Mouse (Mus musculus) forebrain, postnatal 0 days (tissue): ENCODE data around the gene Enpep. TPM values are rescaled to one million over a fixed set of nuclear protein-coding genes. Genes with fewer than 3 reads are reported as not detected.

Experiments used
- ATAC-seq: fragments of 200-750 bp; cut with Nextera tagmentation; 2 replicates; pipeline ENCODE4 v1.8.0; 2017; ENCODE audit warnings: mild to moderate bottlenecking, moderate library complexity
- DNase-seq: peaks from one replicate; pipeline ENCODE4 v3.0.0-alpha.2; 2015
- H3K27ac ChIP-seq: fragments of 300-500 bp; sonication (generic); 2 replicates; pipeline ENCODE4 v1.5.1; 2014; ENCODE audit warnings: low read depth, mild to moderate bottlenecking, antibody characterized with exemption, low read length, moderate library complexity, mixed read lengths
- H3K27me3 ChIP-seq: fragments of 300-500 bp; sonication (generic); 2 replicates; pipeline ENCODE4 v1.6.1; 2014; ENCODE audit warnings: mild to moderate bottlenecking, low read length, mixed read lengths; ENCODE audit not compliant: insufficient read depth
- H3K36me3 ChIP-seq: fragments of 300-500 bp; sonication (generic); 2 replicates; pipeline ENCODE4 v1.6.1; 2014; ENCODE audit warnings: mild to moderate bottlenecking, moderate library complexity; ENCODE audit not compliant: insufficient read depth
- H3K4me1 ChIP-seq: fragments of 300-500 bp; sonication (generic); 2 replicates; pipeline ENCODE4 v1.6.1; 2014; ENCODE audit warnings: antibody characterized with exemption; ENCODE audit not compliant: insufficient read depth
- H3K4me2 ChIP-seq: fragments of 300-500 bp; sonication (generic); 2 replicates; pipeline ENCODE4 v1.6.1; 2014; ENCODE audit warnings: low read depth, mild to moderate bottlenecking, moderate library complexity
- H3K4me3 ChIP-seq: fragments of 300-500 bp; sonication (generic); 2 replicates; pipeline ENCODE4 v1.5.1; 2014; ENCODE audit warnings: low read depth, low read length, mixed read lengths
- H3K9ac ChIP-seq: fragments of 300-500 bp; sonication (generic); 2 replicates; pipeline ENCODE4 v1.6.1; 2014; ENCODE audit warnings: mild to moderate bottlenecking
- H3K9me3 ChIP-seq: fragments of 300-500 bp; sonication (generic); 2 replicates; pipeline ENCODE4 v1.6.1; 2016; ENCODE audit warnings: low read length
- CTCF ChIP-seq: sonication (generic); IDR thresholded peaks from 2 replicates; pipeline ENCODE4 v1.5.1; 2016; ENCODE audit warnings: antibody characterized with exemption, control low read depth, low read depth
- WGBS: fragments of 180-500 bp; shearing (Covaris S2); extraction: QIAGEN DNeasy Blood & Tissue Kit; methylation state at CpG from one replicate; pipeline ENCODE4 v1.1.7; 2014; 5-methylcytosine and 5-hydroxymethylcytosine counted together
- polyA plus RNA-seq: library from polyadenylated mRNA; unstranded; fragments of >200 nt; fragmentation: Nextera tagmentation; extraction: Ambion mirVana; gene quantifications from 2 replicates; pipeline ENCODE4 v1.2.1, GENCODE M21; 2015
- total RNA-seq: library from RNA; depleted of rRNA; stranded (reverse); fragments of >200 nt; gene quantifications from 2 replicates; pipeline ENCODE4 v1.2.3, GENCODE M21; 2014

The Enpep gene
- total and polyA plus RNA-seq, 2 experiments from 2014 or later: 1.5 to 5.7 TPM

DNA sequence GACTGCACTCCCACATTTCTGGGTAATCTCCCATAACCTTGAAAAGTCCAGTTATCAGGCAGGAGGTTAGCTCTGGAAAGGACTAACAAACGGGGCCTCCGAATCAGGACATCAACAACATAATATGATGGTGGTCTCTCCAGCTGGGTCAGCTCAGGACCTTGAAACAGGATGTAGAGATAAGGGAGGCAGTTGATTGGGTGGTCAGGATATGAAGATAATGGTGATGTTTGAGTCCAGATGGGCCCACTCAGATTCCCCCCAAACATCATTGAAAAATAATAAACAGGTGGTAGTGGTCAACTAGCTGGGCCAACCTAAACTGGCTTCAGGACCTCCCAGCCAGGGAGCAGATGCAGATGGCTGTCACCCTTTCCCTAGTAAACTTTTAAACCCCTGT, 25.6 kb upstream of the Enpep start:
- Histone ChIP-seq H3K9ac (no peak overlapping the region), H3K27me3 (no peaks in the 10 kb centered on the region), H3K4me3 (no peak overlapping the region), H3K36me3 (no peaks in the 10 kb centered on the region), H3K4me2 (no peak overlapping the region), H3K27ac (no peak overlapping the region), H3K9me3 (no peaks in the 10 kb centered on the region), H3K4me1 (no peaks in the 10 kb centered on the region)
- TF ChIP-seq CTCF: no peak
- WGBS: 94% methylated on average over 2 of the region's 2 CpGs
- no peak for ATAC-seq
- no peak for DNase-seq

DNA sequence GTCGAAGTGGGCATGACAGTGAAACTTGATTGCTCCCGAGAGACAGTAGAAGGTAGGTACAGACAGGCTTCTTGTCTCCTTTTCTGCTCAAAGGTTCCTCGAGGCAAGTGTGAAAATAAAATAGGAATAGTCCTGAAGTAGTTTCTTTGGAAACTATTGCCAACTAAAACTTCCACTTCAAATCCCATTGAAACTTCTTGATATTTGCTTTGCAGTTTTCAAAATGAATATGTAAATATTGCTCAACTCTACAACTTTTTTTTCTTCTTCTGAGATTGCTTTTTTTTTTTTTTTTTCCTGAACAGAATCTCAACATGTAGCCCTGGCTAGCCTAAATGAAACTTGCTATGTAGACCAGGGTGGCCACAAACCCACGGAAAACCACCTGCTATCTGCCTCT, 21.4 kb upstream of the Enpep start:
- Histone ChIP-seq H3K4me3 (no peak overlapping the region), H3K27ac (no peak overlapping the region), H3K27me3 (no peaks in the 10 kb centered on the region), H3K9me3 (no peaks in the 10 kb centered on the region), H3K4me1 (no peaks in the 10 kb centered on the region), H3K36me3 (no peaks in the 10 kb centered on the region), H3K9ac (no peak overlapping the region), H3K4me2 (no peak overlapping the region)
- DNase-seq: no peak
- no peak for TF ChIP-seq CTCF
- no peak for ATAC-seq
- WGBS: 89% methylated on average over 4 of the region's 4 CpGs

DNA sequence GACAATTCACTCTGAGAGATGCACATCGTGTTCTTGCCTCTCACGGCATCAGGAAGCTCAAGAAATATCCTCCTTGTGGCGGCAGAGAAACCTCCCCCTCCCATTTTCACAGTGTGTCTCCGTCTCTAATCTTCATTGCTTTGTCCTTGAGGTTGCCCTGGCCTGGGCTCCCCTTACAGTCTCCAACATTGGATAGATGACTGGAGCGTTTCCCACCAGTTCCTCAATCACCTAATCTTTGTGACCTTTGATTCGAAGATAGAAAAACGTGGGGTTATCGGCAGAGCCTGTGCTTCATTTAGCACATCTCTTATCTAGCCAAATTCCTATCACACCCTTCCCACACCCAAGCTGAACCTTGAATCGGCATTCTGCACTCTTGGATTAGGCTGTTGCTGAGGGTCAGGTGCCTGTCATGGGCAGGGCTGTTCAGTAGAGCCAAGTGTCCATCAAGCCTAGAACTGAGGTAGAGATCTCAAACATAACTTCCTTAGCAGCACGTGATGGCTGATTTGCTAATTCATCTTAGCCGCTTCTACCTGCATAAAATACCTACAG, 18.9 kb upstream of the Enpep start:
- no peak for ATAC-seq
- Histone ChIP-seq H3K27ac (no peak overlapping the region), H3K9me3 (no peaks in the 10 kb centered on the region), H3K27me3 (no peaks in the 10 kb centered on the region), H3K36me3 (no peaks in the 10 kb centered on the region), H3K4me1 (no peaks in the 10 kb centered on the region), H3K4me3 (no peak overlapping the region), H3K4me2 (no peak overlapping the region), H3K9ac (no peak overlapping the region)
- TF ChIP-seq CTCF: no peak
- no peak for DNase-seq
- 82% methylated on average over 11 of the region's 11 CpGs for WGBS

DNA sequence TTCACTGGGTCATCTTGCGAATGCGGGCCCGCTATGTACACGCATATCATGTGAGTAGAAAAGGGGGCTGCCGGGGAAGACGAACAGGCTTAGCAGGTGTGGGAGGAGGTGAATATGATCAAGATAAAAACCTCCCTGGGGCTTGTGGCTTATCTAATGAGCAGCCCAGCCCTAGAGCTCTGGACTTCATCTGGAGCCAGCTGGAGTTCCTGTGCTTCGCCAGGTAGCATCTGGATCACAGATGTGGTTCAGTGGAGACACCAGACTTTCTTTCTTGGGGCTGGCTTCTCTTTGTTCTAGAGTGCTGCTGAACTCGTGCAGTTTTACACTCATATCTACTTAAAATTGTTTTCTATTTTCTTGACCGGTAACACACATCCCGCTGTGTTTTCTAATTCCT, 14.8 kb upstream of the Enpep start:
- DNase-seq (no peak), ATAC-seq (no peak)
- Histone ChIP-seq H3K27ac (no peak overlapping the region), H3K4me1 (no peaks in the 10 kb centered on the region), H3K9me3 (no peaks in the 10 kb centered on the region), H3K27me3 (no peaks in the 10 kb centered on the region), H3K9ac (no peak overlapping the region), H3K4me2 (no peak overlapping the region), H3K36me3 (no peaks in the 10 kb centered on the region), H3K4me3 (no peak overlapping the region)
- no peak for TF ChIP-seq CTCF
- 91% methylated on average over 10 of the region's 10 CpGs for WGBS

DNA sequence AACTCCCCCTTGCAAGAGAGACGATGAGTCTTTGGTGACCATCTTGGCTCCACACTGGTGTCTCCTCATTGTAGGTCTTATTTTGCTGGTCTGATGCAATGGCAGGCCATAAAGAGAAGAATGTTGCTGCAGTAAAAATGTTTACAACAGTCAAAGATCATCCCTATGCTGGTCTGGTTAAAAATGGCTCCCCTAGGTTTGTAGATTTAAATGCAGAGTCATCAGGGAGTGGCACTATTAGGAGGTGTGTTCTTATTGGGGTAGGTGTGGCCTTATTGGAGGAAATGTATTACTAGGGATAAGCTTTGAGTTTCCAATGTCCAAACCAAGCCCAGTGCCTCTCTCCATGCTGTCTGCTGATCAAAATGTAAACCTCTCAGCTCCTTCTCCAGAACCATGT, 10.2 kb upstream of the Enpep start:
- Histone ChIP-seq H3K4me3 (no peak overlapping the region), H3K9me3 (no peaks in the 10 kb centered on the region), H3K4me1 (no peaks in the 10 kb centered on the region), H3K27ac (no peak overlapping the region), H3K36me3 (no peaks in the 10 kb centered on the region), H3K9ac (no peak overlapping the region), H3K4me2 (no peak overlapping the region), H3K27me3 (no peaks in the 10 kb centered on the region)
- ATAC-seq (no peak), DNase-seq (no peak)
- no peak for TF ChIP-seq CTCF
- 96% methylated on average over 1 of the region's 1 CpGs for WGBS

DNA sequence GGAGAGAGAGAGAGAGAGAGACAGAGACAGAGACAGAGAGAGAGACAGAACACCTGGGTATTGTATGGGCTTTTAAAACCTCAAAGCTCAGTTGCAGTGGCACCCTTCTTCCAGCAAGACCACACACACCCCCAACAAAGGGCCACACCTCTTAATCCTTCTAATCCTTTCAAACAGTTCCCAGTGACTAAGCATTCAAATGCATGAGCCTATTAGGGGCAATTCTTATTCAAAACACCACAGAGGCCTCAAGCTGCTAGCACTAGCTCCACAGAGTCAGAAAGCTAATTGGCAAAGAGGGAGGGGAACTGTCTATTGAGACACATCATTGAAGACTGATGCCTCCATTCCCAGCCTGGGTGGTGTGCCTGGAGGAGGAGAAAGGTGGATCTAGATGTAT, 8.5 kb upstream of the Enpep start:
- Histone ChIP-seq H3K27ac (no peak overlapping the region), H3K36me3 (no peaks in the 10 kb centered on the region), H3K27me3 (no peaks in the 10 kb centered on the region), H3K9me3 (no peaks in the 10 kb centered on the region), H3K4me1 (no peaks in the 10 kb centered on the region), H3K9ac (no peak overlapping the region), H3K4me2 (no peak overlapping the region), H3K4me3 (no peak overlapping the region)
- DNase-seq: no peak
- TF ChIP-seq CTCF: no peak
- ATAC-seq: no peak

DNA sequence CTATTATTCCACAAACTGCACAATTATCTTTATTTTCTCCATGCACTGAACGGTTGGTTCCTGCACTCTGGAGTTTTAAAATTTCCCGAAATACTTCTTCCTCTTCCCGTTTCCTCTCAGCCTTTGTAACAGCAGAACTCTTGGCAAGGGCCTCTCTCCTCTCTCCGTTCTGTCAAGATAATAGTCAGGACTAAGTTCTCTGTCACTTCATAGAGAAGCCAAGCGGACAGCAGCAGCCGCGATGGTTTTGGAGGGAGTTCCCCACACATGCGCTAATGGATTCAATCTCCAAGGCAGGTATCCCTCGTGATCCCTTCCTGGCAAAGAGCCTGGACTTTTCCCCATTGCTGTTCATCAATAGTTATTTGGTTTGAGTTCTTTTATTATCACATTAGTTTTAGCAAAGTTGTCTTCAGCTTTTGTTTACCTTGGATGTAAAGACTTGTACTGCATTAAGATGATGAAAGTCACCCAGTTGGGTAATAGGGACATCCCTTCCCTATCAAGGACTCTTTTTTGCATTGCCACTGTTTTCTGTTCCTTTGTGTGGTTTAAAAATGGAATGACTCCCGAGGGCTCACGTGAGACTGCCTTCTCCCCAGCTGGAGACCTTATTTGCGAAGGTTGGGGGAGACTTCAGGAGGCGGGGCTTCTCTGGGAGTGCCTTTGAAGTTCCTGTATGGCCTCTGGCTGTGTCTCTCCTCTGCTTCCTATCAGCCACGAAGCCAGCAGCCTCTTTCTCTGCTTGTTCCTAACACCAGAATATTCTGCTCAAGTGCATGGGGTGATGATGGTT, 6.0 kb upstream of the Enpep start:
- Histone ChIP-seq H3K9me3 (no peaks in the 10 kb centered on the region), H3K27me3 (no peaks in the 10 kb centered on the region), H3K4me1 (no peaks in the 10 kb centered on the region), H3K27ac (no peak overlapping the region), H3K36me3 (no peaks in the 10 kb centered on the region), H3K4me2 (no peak overlapping the region), H3K9ac (no peak overlapping the region), H3K4me3 (no peak overlapping the region)
- DNase-seq (no peak), ATAC-seq (no peak)
- WGBS: 36% methylated on average over 14 of the region's 14 CpGs
- TF ChIP-seq CTCF: no peak
